Mouse (Mus musculus) lung, embryonic 14.5 days (tissue): ENCODE measurements around the gene Tex29. TPM values are rescaled to one million over a fixed set of nuclear protein-coding genes. Genes with fewer than 3 reads are reported as not detected.
A peak's percentile ranks its signal among the peaks of the same experiment; 100 is the strongest.

Experiments
- ATAC-seq: fragments of 200-750 bp; cut with Nextera tagmentation; 2 replicates; pipeline ENCODE4 v1.8.0; 2017; ENCODE audit warnings: mild to moderate bottlenecking, moderate TSS enrichment, moderate library complexity; ENCODE audit not compliant: insufficient read depth
- DNase-seq: peaks from one replicate; pipeline ENCODE4 v3.0.0-alpha.2; 2015
- H3K27ac ChIP-seq: fragments of 300-500 bp; sonication (generic); 2 replicates; pipeline ENCODE4 v1.5.1; 2014; ENCODE audit warnings: low read depth, mild to moderate bottlenecking, moderate library complexity
- H3K27me3 ChIP-seq: fragments of 300-500 bp; sonication (generic); 2 replicates; pipeline ENCODE4 v1.6.1; 2014; ENCODE audit warnings: low read length, control low read depth; ENCODE audit not compliant: insufficient read depth
- H3K36me3 ChIP-seq: fragments of 300-500 bp; sonication (generic); 2 replicates; pipeline ENCODE4 v1.6.1; 2014; ENCODE audit warnings: control low read depth; ENCODE audit not compliant: insufficient read depth
- H3K4me1 ChIP-seq: fragments of 300-500 bp; sonication (generic); 2 replicates; pipeline ENCODE4 v1.6.1; 2014; ENCODE audit warnings: antibody characterized with exemption, control low read depth; ENCODE audit not compliant: insufficient read depth
- H3K4me2 ChIP-seq: fragments of 300-500 bp; sonication (generic); 2 replicates; pipeline ENCODE4 v1.6.1; 2014; ENCODE audit warnings: mild to moderate bottlenecking
- H3K4me3 ChIP-seq: fragments of 300-500 bp; sonication (generic); 2 replicates; pipeline ENCODE4 v1.5.1; 2014; ENCODE audit warnings: low read depth, low read length
- H3K9ac ChIP-seq: fragments of 300-500 bp; sonication (generic); 2 replicates; pipeline ENCODE4 v1.6.1; 2014
- H3K9me3 ChIP-seq: fragments of 300-500 bp; sonication (generic); 2 replicates; pipeline ENCODE4 v1.6.1; 2016; ENCODE audit warnings: low read depth, low read length, control low read depth
- CTCF ChIP-seq: IDR thresholded peaks from 2 replicates; pipeline ENCODE4 v1.5.1; 2016; ENCODE audit warnings: antibody characterized with exemption, low read depth
- WGBS: fragments of 180-500 bp; shearing (Covaris S2); extraction: QIAGEN DNeasy Blood & Tissue Kit; methylation state at CpG from one replicate; pipeline ENCODE4 v1.1.7; 2014; 5-methylcytosine and 5-hydroxymethylcytosine counted together
- polyA plus RNA-seq: library from polyadenylated mRNA; unstranded; fragments of >200 nt; fragmentation: Nextera tagmentation; extraction: Ambion mirVana; gene quantifications from 2 replicates; pipeline ENCODE4 v1.2.1, GENCODE M21; 2014

Gene Tex29
- not detected in 2 replicates for polyA plus RNA-seq

DNA sequence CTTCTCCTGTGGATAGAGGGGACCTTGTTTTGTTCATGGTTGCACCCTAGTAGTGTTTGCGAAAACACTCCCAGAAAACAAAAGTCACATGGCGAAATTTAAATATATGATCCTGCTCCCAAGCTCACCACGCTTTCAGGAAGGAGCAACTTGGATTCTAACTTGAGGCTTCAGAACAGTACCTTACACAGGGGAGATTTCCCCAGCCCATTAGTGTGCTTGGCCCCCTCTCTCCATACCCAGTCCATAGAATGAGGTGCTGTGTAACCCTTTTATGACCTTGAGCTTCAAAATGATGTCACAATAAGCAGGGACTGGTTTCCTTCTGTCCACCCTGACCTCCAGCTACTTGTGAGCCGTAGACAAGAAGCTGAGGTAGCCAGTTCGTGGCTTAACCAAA is at the start of gene Tex29:
Gene Tex29 (plus strand): TSS at position 301 of the 400 bp plus-strand sequence.
- Histone ChIP-seq H3K27ac (peak within 1 kb of the TSS; percentile 42; the same call in 1 of the 2 replicates), H3K4me3 (no peak within 1 kb of the TSS), H3K9me3 (no peaks in the 10 kb centered on the region), H3K4me2 (no peak within 1 kb of the TSS), H3K9ac (no peak within 1 kb of the TSS), H3K36me3 (peaks cover 2% of the 10 kb centered on the region; the same call in 1 of the 2 replicates), H3K27me3 (no peaks in the 10 kb centered on the region), H3K4me1 (no peaks in the 10 kb centered on the region)
- ATAC-seq, result no peak
- no peak for DNase-seq
- WGBS, result 79% methylated on average over 5 of the region's 5 CpGs
- no peak for TF ChIP-seq CTCF

DNA sequence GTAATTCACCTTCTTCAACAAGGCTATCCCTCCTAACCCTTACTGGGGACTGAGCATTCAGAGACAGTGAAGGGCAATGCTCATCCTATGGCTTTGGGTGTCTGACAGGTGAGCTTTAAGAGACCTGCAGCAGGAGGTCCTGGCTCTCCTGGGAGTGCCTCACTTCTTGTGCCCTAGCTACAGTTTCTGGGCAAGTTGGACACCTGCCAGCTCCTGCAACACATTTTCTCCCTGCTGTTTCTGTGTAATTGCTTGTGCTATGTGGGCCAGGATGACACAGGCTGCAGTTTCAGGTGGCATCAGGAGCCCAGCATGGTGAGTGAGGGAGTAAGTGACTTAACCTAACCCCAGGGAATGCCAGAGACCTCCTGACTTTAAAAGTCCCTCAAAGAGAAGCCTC is 45.3 kb upstream of the Tex29 start:
- H3K9ac ChIP-seq, result no peak overlapping the region
- no peak for ATAC-seq
- no peak overlapping the region for H3K4me3 ChIP-seq
- no peaks in the 10 kb centered on the region for H3K27me3 ChIP-seq
- H3K4me2 ChIP-seq, result no peak overlapping the region
- no peak for DNase-seq
- no peaks in the 10 kb centered on the region for H3K9me3 ChIP-seq
- no peak overlapping the region for H3K27ac ChIP-seq
- H3K4me1 ChIP-seq, result no peaks in the 10 kb centered on the region
- no peak for TF ChIP-seq CTCF
- peaks cover 46% of the 10 kb centered on the region for H3K36me3 ChIP-seq

DNA sequence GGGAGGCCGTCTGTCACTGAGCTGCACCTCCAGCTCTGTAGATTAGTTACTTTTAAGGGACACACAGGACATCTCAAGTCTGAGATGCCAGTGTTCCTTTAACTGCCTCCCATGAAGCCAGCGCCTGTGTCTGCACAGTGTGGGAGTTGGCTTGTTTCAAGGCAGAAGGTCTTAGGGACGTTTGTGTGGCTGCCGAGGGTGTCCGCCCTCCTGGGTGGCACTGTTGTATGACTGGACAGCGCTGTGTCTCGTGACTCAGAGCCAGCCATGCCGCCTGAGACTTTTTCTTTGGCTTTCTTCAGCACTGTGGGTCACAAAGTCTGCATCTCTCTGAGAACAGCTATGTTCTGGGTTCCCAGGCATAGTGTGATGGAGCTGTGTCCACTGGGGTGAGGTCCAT is 43.1 kb upstream of the Tex29 start:
- peaks cover 44% of the 10 kb centered on the region for H3K36me3 ChIP-seq
- H3K27ac ChIP-seq, result no peak overlapping the region
- no peak for TF ChIP-seq CTCF
- WGBS, result 86% methylated on average over 8 of the region's 8 CpGs
- no peak overlapping the region for H3K9ac ChIP-seq
- ATAC-seq (no peak), DNase-seq (no peak)
- H3K27me3 ChIP-seq, result no peaks in the 10 kb centered on the region
- H3K4me2 ChIP-seq, result no peak overlapping the region
- H3K9me3 ChIP-seq, result no peaks in the 10 kb centered on the region
- H3K4me3 ChIP-seq, result no peak overlapping the region
- no peaks in the 10 kb centered on the region for H3K4me1 ChIP-seq

DNA sequence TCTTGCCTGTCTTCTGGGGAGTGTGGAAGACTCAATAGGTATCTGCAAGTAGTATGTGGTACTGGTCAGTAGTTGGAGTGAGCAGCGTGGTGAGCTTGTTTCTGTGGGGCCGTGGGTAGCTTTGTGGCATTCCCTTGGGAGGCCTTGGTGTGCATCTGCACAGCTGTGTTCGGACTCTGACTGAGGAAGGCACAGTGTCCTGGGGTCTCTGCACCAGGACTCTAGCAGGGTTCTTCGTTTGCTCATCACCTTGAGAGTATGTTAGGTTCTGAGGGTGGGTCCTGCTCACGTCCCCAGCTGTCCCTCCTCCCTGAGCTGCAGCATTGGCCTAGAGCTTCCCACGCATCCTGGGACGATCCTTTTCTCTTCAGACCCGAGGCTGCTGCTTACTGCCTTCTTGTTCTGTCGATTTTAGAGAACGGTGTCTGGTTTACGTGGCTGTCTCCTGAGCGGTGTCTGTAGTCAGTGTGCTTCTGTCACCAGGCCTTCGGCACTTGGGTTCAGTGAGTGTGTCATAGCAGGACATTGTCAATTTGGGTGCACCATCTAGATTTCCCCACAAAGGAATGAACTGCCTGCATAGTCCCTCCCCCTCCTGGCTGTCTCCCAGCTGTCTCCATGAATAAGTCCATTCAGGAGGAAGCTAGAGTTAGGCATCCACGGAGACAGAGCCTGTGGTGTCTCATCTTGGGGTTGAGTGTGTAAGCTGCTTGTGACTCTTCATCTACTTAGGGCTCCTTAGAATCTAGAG is 42.4 kb upstream of the Tex29 start:
- WGBS, result 82% methylated on average over 14 of the region's 14 CpGs
- no peak overlapping the region for H3K27ac ChIP-seq
- no peak for DNase-seq

DNA sequence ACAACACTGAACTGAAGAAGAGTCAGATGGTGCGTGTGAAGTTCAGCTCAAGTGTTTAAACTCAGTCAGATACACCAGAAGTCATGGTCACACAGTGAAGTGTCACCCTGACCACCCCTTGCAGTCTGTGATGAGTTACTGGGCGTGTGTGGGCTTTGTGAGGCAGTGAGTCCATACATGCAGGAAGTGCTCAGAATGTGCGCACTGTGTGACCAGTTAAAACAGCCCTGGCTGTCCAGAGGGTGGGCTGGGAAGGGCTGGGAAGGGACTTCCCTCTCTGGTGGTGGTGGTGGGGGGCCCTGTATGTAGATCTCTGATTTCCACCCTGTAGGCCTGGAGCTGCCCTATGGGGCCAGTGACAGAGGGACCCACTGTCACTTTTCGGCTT is 41.8 kb upstream of the Tex29 start:
- H3K27ac ChIP-seq, result no peak overlapping the region
- H3K4me2 ChIP-seq, result no peak overlapping the region
- H3K27me3 ChIP-seq, result no peaks in the 10 kb centered on the region
- WGBS, result 90% methylated on average over 4 of the region's 4 CpGs
- DNase-seq (no peak), ATAC-seq (no peak)
- no peak overlapping the region for H3K4me3 ChIP-seq
- H3K4me1 ChIP-seq, result no peaks in the 10 kb centered on the region
- peaks cover 45% of the 10 kb centered on the region for H3K36me3 ChIP-seq
- no peak for TF ChIP-seq CTCF
- no peak overlapping the region for H3K9ac ChIP-seq
- H3K9me3 ChIP-seq, result no peaks in the 10 kb centered on the region

More for the DNA sequence above, 42.4 kb upstream of the Tex29 start:
- TF ChIP-seq CTCF, result no peak
- Histone ChIP-seq H3K9ac (no peak overlapping the region), H3K4me3 (no peak overlapping the region), H3K9me3 (no peaks in the 10 kb centered on the region), H3K36me3 (peaks cover 44% of the 10 kb centered on the region), H3K4me1 (no peaks in the 10 kb centered on the region), H3K4me2 (no peak overlapping the region), H3K27me3 (no peaks in the 10 kb centered on the region)
- ATAC-seq, result no peak

DNA sequence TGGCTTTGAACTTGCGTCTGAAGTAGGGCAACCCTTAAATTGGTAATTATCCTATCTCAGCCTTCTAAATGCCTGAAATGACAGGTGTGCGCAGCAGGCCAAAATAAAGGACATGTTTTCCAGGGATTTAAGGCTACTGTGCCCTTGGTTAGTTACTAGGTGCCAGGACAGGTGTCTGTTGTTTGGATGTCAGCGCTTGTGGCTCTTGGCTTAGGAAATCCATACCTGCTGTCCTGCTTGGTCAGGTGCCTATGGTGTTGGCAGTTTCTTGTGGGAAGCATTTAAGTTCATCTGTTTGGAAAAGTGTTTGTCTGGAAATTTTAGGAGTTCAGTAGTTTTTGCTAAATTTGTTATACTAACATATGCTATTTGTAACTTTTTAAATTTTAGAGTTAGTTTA is 41.2 kb upstream of the Tex29 start:
- no peaks in the 10 kb centered on the region for H3K9me3 ChIP-seq
- peaks cover 50% of the 10 kb centered on the region for H3K36me3 ChIP-seq
- no peaks in the 10 kb centered on the region for H3K27me3 ChIP-seq
- H3K4me1 ChIP-seq, result no peaks in the 10 kb centered on the region
- TF ChIP-seq CTCF, result no peak
- DNase-seq (no peak), ATAC-seq (no peak)
- no peak overlapping the region for H3K4me2 ChIP-seq
- no peak overlapping the region for H3K4me3 ChIP-seq
- no peak overlapping the region for H3K9ac ChIP-seq
- H3K27ac ChIP-seq, result no peak overlapping the region
- 85% methylated on average over 3 of the region's 3 CpGs for WGBS

DNA sequence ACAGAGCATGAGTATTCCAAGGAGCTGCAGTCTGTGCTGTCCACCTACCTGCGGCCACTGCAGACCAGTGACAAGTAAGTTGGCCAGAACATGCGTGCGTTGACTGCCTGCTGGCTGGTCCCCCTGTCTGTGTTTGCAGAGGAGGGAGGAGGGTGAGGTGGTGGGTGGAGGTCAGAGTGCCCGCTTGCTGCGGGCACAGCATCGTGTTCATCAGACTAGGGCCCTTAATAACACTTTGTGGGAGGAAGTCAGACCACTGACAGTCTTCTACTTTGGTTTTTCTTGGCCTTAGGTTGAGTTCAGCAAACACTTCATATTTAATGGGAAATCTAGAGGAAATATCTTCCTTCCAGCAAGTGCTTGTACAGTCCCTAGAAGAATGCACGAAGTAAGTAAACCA is 39.8 kb upstream of the Tex29 start:
- DNase-seq (no peak), ATAC-seq (no peak)
- H3K36me3 ChIP-seq, result peaks cover 60% of the 10 kb centered on the region
- TF ChIP-seq CTCF, result no peak
- H3K27ac ChIP-seq, result no peak overlapping the region
- H3K4me1 ChIP-seq, result no peaks in the 10 kb centered on the region
- WGBS, result 66% methylated on average over 7 of the region's 7 CpGs
- H3K4me3 ChIP-seq, result no peak overlapping the region
- no peaks in the 10 kb centered on the region for H3K9me3 ChIP-seq
- H3K27me3 ChIP-seq, result no peaks in the 10 kb centered on the region
- H3K4me2 ChIP-seq, result no peak overlapping the region
- H3K9ac ChIP-seq, result no peak overlapping the region
